Mouse (Mus musculus): ENCODE measurements around the gene Cldn22.

GRCm38 (mm10) chr8:47843063-47843462 lies 18.8 kb downstream of the Cldn22 start:
- no peak for TF ChIP-seq CTCF (IDR thresholded peaks at IDR 0.05; ENCODE audit: low read depth, low read length)
- TF ChIP-seq POLR2A (IDR thresholded peaks at IDR 0.05; ENCODE audit: insufficient read depth, low read length) = no peak
